Mouse (Mus musculus) liver, embryonic 14.5 days (tissue): ENCODE data around the gene Stil. TPM values are rescaled to one million over a fixed set of nuclear protein-coding genes. Genes with fewer than 3 reads are reported as not detected.
A peak's percentile ranks its signal among the peaks of the same experiment; 100 is the strongest.

Experiments
- ATAC-seq: fragments of 200-750 bp; cut with Nextera tagmentation; 2 replicates; pipeline ENCODE4 v1.8.0; 2017; ENCODE audit warnings: moderate number of reproducible peaks, mild to moderate bottlenecking, moderate library complexity; ENCODE audit not compliant: insufficient read depth
- DNase-seq, 3 experiments: peaks; one replicate each; pipeline ENCODE4 v3.0.0-alpha.2; 2012 to 2013; ENCODE audit warnings: low read depth in 3 of 3, low spot score in 3 of 3
- H3K27ac ChIP-seq: fragments of 300-500 bp; sonication (generic); 2 replicates; pipeline ENCODE4 v1.5.1; 2014; ENCODE audit warnings: moderate library complexity, mild to moderate bottlenecking, control low read depth, inconsistent platforms
- H3K27me3 ChIP-seq: fragments of 300-500 bp; sonication (generic); 2 replicates; pipeline ENCODE4 v1.6.1; 2014; ENCODE audit warnings: mild to moderate bottlenecking, low read length, moderate library complexity; ENCODE audit not compliant: control insufficient read depth, insufficient read depth
- H3K36me3 ChIP-seq: fragments of 300-500 bp; sonication (generic); replicated peaks from 2 replicates; pipeline ENCODE4 v1.6.1; 2014; ENCODE audit warnings: low read depth; ENCODE audit not compliant: control insufficient read depth, insufficient read depth
- H3K4me1 ChIP-seq, 2 experiments: fragments of 200-500 bp in 1 of 2; fragments of 300-500 bp in 1 of 2; sonication (generic) in 1 of 2; replicated peaks; 2 replicates each; pipeline ENCODE4 v1.6.1; 2012 to 2014; ENCODE audit warnings: antibody characterized with exemption in 1 of 2, inconsistent platforms in 1 of 2, low read length in 1 of 2; ENCODE audit not compliant: control insufficient read depth in 2 of 2, insufficient read depth in 2 of 2
- H3K4me2 ChIP-seq: fragments of 300-500 bp; sonication (generic); 2 replicates; pipeline ENCODE4 v1.6.1; 2014; ENCODE audit warnings: low read depth, mild to moderate bottlenecking, control low read depth, moderate library complexity
- H3K4me3 ChIP-seq, 2 experiments: fragments of 200-500 bp in 1 of 2; fragments of 300-500 bp in 1 of 2; sonication (generic) in 1 of 2; 2 replicates each; pipeline ENCODE4 v1.5.1; 2012 to 2014; ENCODE audit warnings: low read depth in 2 of 2, low read length in 2 of 2, mild to moderate bottlenecking in 2 of 2, control low read depth in 1 of 2, inconsistent platforms in 1 of 2, moderate library complexity in 1 of 2; ENCODE audit not compliant: insufficient read depth in 1 of 2
- H3K9ac ChIP-seq: fragments of 300-500 bp; sonication (generic); replicated peaks from 2 replicates; pipeline ENCODE4 v1.6.1; 2014; ENCODE audit warnings: mild to moderate bottlenecking, control low read depth, moderate library complexity
- H3K9me3 ChIP-seq: fragments of 300-500 bp; sonication (generic); 2 replicates; pipeline ENCODE4 v1.6.1; 2016; ENCODE audit warnings: low read length, mixed read lengths; ENCODE audit not compliant: control insufficient read depth
- CTCF ChIP-seq: IDR thresholded peaks from 2 replicates; pipeline ENCODE4 v1.5.1; 2016; ENCODE audit warnings: antibody characterized with exemption, low read depth, control low read depth
- EP300 ChIP-seq: IDR thresholded peaks from 2 replicates; pipeline ENCODE4 v1.6.1; 2016; ENCODE audit warnings: antibody characterized with exemption, low read depth
- WGBS: fragments of 180-500 bp; shearing (Covaris S2); extraction: QIAGEN DNeasy Blood & Tissue Kit; methylation state at CpG from one replicate; pipeline ENCODE4 v1.1.7; 2014; ENCODE audit not compliant: insufficient replicate concordance; 5-methylcytosine and 5-hydroxymethylcytosine counted together
- polyA plus RNA-seq, 2 experiments: library from polyadenylated mRNA; depleted of rRNA in 1 of 2; stranded (reverse) in 1 of 2; unstranded in 1 of 2; fragments of >200 nt; fragmentation: Nextera tagmentation in 1 of 2; extraction: Ambion mirVana in 1 of 2; gene quantifications; 2 replicates each; pipeline versions ENCODE4 v1.2.1 to v1.2.3; 2012 to 2014

Stil gene
- polyA plus RNA-seq, 2 experiments: 8.7 to 12.9 TPM

- TF ChIP-seq EP300 (no peak), CTCF (no peak)
- H3K4me1 ChIP-seq: peaks cover 27 to 30% of the 10 kb centered on the region in 2 experiments
- peak; percentile 6; the same call in 1 of the 2 replicates for ATAC-seq
- under 1% methylated on average over 33 of the region's 33 CpGs for WGBS
- no peak for DNase-seq
- peak overlapping the region; percentile 100 for H3K9ac ChIP-seq
- peak overlapping the region; percentile 93 to 98 for H3K4me3 ChIP-seq
- H3K4me2 ChIP-seq: peak overlapping the region; percentile 100
- H3K9me3 ChIP-seq: no peaks in the 10 kb centered on the region
- peak overlapping the region; percentile 93 for H3K27ac ChIP-seq
- peaks cover 20% of the 10 kb centered on the region for H3K36me3 ChIP-seq
- peaks cover 12% of the 10 kb centered on the region for H3K27me3 ChIP-seq
These were observed 57.8 kb downstream of the Stil start for GRCm38 (mm10) chr4:115057674-115058316.

DNA sequence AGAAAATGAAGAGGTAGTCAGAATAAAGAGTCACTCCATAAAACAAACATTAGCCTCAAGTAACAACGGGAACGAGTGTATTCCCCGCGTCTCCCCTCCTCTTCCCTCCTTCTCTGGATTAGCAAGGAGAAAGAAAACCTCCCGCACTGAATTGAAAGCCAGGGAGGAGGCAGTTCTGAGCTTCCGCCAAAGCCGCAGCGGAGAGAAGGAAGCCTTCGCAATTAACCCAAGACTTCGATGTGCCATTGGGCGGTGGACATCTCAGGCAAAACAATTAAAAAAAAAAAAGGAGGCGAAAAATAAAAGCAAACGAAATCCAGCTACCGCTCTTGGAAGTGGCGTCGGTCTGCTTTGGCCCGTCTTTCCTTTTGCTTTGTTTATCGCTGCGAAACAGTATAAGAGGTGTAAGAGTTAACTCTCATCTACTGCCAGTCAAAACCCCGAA, 58.4 kb downstream of the Stil start:
- Histone ChIP-seq H3K36me3 (peaks cover 26% of the 10 kb centered on the region), H3K27ac (peak overlapping the region; percentile 93), H3K4me3 (peak overlapping the region; percentile 93 to 98), H3K9me3 (no peaks in the 10 kb centered on the region), H3K4me2 (peak overlapping the region; percentile 100), H3K27me3 (peaks cover 16% of the 10 kb centered on the region), H3K4me1 (peaks cover 23 to 25% of the 10 kb centered on the region in 2 experiments), H3K9ac (peak overlapping the region; percentile 100)
- TF ChIP-seq EP300 (no peak), CTCF (no peak)
- ATAC-seq (no peak), DNase-seq (no peak)
- WGBS: 0% methylated on average over 20 of the region's 20 CpGs

- peaks cover 16% of the 10 kb centered on the region for H3K27me3 ChIP-seq
- peak; percentile 17; the same call in 1 of the 2 replicates for ATAC-seq
- peaks cover 21 to 25% of the 10 kb centered on the region in 2 experiments for H3K4me1 ChIP-seq
- peak overlapping the region; percentile 100 for H3K9ac ChIP-seq
- peak overlapping the region; percentile 100 for H3K4me2 ChIP-seq
- TF ChIP-seq CTCF: no peak
- TF ChIP-seq EP300: peak; percentile 39
- WGBS: under 1% methylated on average over 23 of the region's 23 CpGs
- H3K4me3 ChIP-seq: peak overlapping the region; percentile 93 to 98
- no peaks in the 10 kb centered on the region for H3K9me3 ChIP-seq
- H3K36me3 ChIP-seq: peaks cover 33% of the 10 kb centered on the region
- DNase-seq: peak in 1 of 3 experiments; percentile 74
- H3K27ac ChIP-seq: peak overlapping the region; percentile 93
These were observed 59.1 kb downstream of the Stil start for GRCm38 (mm10) chr4:115058871-115059590.

DNA sequence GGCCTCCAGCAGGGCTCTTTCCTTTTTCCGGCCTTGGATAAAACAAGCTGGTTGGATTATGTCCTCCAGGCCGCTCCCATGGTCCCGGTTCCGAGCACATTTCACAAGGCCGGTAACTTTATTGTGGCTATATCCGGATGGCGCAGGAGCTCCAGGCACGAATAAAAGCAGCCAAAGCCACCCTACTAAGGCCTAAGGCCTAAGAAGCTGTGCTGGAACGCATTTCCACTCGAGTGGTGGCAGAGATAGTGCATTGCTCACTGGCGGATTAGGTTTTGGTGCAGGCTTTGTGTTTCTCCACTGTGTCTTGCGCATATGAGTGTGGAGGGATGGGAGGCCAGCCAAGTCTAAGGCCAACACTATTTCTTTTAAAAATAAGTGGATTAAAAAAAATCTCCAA, 59.9 kb downstream of the Stil start:
- H3K4me2 ChIP-seq: peak overlapping the region; percentile 100
- H3K36me3 ChIP-seq: peaks cover 41% of the 10 kb centered on the region
- WGBS: 5% methylated on average over 12 of the region's 12 CpGs
- no peak for TF ChIP-seq EP300
- no peak for TF ChIP-seq CTCF
- H3K4me3 ChIP-seq: peak overlapping the region; percentile 93 to 98
- ATAC-seq (no peak), DNase-seq (no peak)
- no peaks in the 10 kb centered on the region for H3K9me3 ChIP-seq
- peaks cover 17 to 18% of the 10 kb centered on the region in 2 experiments for H3K4me1 ChIP-seq
- peak overlapping the region; percentile 93 for H3K27ac ChIP-seq
- H3K9ac ChIP-seq: peak overlapping the region; percentile 100
- peaks cover 16% of the 10 kb centered on the region for H3K27me3 ChIP-seq

DNA sequence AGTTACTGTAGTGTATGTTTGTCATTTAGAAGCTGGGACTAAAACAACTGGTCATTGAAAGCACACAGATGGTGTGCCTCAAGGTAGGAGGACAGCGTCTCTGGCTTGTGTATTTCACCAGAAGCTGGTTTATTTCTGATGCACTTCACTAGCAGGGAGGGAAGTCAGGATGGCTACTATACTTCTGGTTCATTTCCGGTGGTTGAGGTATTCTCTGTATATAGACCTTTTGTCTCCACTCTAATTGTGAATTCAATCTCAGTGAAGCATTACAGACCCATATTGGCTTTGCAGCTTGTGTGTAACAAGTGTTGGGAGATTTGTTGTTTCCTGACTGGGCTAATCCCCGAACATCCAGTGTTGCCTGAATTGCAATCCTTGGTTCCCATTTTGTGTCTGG, 60.8 kb downstream of the Stil start:
- Histone ChIP-seq H3K9ac (peak overlapping the region; percentile 100), H3K27me3 (peaks cover 16% of the 10 kb centered on the region), H3K36me3 (peaks cover 50% of the 10 kb centered on the region), H3K4me1 (peaks cover 9 to 11% of the 10 kb centered on the region in 2 experiments), H3K27ac (peak overlapping the region; percentile 93), H3K4me3 (peak overlapping the region; percentile 93 to 98), H3K9me3 (no peaks in the 10 kb centered on the region), H3K4me2 (peak overlapping the region; percentile 100)
- DNase-seq: no peak
- ATAC-seq: no peak
- TF ChIP-seq EP300 (no peak), CTCF (no peak)
- WGBS: 16% methylated on average over 3 of the region's 3 CpGs
